ENCODE assay signal across 8 mouse cellular contexts in the genomic region with DNA sequence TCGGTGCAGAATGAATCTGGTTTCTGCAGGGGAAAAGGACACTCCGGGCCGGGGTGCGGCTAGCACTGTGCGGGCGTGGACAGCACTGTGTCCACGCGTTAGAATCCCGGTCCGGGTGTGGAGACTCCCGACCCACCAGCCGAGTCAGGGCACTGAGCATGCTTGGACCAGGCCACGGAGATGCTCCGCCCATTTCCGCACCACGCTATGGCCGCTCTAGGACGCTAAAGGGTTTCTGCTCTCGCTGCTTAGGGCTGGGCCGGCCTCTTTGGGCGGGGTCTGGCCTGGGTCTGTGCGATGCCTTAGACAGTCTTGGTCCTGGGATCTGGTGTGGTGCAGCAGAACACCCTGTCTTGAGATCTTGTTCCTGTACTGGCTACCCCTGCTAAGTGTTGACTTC. TPM values are rescaled to one million over a fixed set of nuclear protein-coding genes. Genes with fewer than 3 reads are reported as not detected.
A peak's percentile ranks its signal among the peaks of the same experiment; 100 is the strongest.
DNase-seq lines count a peak whose midpoint lies in the region; ATAC-seq lines count a peak whose summit lies in the region.

No protein-coding gene starts in this region.

- peak overlapping the region; percentile 67 for H3K4me2 ChIP-seq in hindbrain, embryonic 14.5 days (replicated peaks)

- DNase-seq in R1 (ENCODE audit: low read depth, low spot score) = peak; percentile 94
- peak; percentile 88 to 90 for DNase-seq in cerebellum, postnatal 25 days
- DNase-seq in frontal cortex, postnatal 25 days (ENCODE audit: low spot score in 2 of 2) = peak; percentile 53 to 73
- peak; percentile 73 for DNase-seq in hindbrain, embryonic 14.5 days (ENCODE audit: low spot score)
- peak; percentile 75 for DNase-seq in left cerebral cortex, adult 11 months (ENCODE audit: low spot score)
- DNase-seq in lung, postnatal 36 days = peak; percentile 92
- peak; percentile 59 for DNase-seq in retina, postnatal 7 days (ENCODE audit: low read depth, low spot score)
- DNase-seq in urinary bladder, postnatal 14 days (ENCODE audit: low spot score) = peak; percentile 87

- H3K4me1 ChIP-seq in hindbrain, embryonic 14.5 days (replicated peaks; ENCODE audit: control insufficient read depth, insufficient read depth, low read length) = no peaks in the 10 kb centered on the region

- under 1% methylated on average over 22 of the region's 22 CpGs for whole genome bisulfite sequencing in hindbrain, embryonic 14.5 days

- peak overlapping the region; percentile 82 for H3K9ac ChIP-seq in hindbrain, embryonic 14.5 days

- no peaks in the 10 kb centered on the region for H3K36me3 ChIP-seq in hindbrain, embryonic 14.5 days (replicated peaks; ENCODE audit: control insufficient read depth, insufficient read depth)

- H3K27me3 ChIP-seq in hindbrain, embryonic 14.5 days (ENCODE audit: control insufficient read depth, insufficient read depth, low read length) = no peaks in the 10 kb centered on the region

- H3K27ac ChIP-seq in hindbrain, embryonic 14.5 days = peak overlapping the region; percentile 66; the same call in 1 of the 2 replicates

- peak; percentile 99 for ATAC-seq in hindbrain, embryonic 14.5 days (ENCODE audit: low FRiP score)

- H3K4me3 ChIP-seq in hindbrain, embryonic 14.5 days (replicated peaks; ENCODE audit: low read length) = peak overlapping the region; percentile 60

- H3K9me3 ChIP-seq in hindbrain, embryonic 14.5 days (ENCODE audit: control insufficient read depth, low read length) = no peaks in the 10 kb centered on the region

RNA-seq across cellular contexts. Expression of a gene that starts 13.3 kb away (rescaled TPM):
- polyA plus RNA-seq in hindbrain, embryonic 14.5 days (2014; fragmentation: Nextera tagmentation; extraction: Ambion mirVana) = 35.8 and 36.8 TPM in 2 replicates

RNA-seq across cellular contexts. Expression of a gene that starts 14.0 kb away (rescaled TPM):
- 1.9 and 3.0 TPM in 2 replicates for polyA plus RNA-seq in hindbrain, embryonic 14.5 days (2014; fragmentation: Nextera tagmentation; extraction: Ambion mirVana)

Comparison
In these comparisons a context has a peak if more than half of its experiments do, and no peak if none do; other contexts are left out.
1. Peak in every context shown above with its lines: DNase-seq, ATAC-seq, H3K4me3 ChIP-seq and H3K27ac ChIP-seq.